Mouse (Mus musculus) intestine, embryonic 15.5 days (tissue): ENCODE results near the gene Mt4. TPM values are rescaled to one million over a fixed set of nuclear protein-coding genes. Genes with fewer than 3 reads are reported as not detected.

ENCODE experiments used
- ATAC-seq: fragments of 200-750 bp; cut with Nextera tagmentation; 2 replicates; pipeline ENCODE4 v1.8.0; 2017; ENCODE audit warnings: moderate TSS enrichment, moderate library complexity
- H3K27ac ChIP-seq: fragments of 300-500 bp; sonication (generic); 2 replicates; pipeline ENCODE4 v1.5.1; 2015; ENCODE audit warnings: mild to moderate bottlenecking, inconsistent platforms
- H3K27me3 ChIP-seq: fragments of 300-500 bp; sonication (generic); replicated peaks from 2 replicates; pipeline ENCODE4 v1.6.1; 2015; ENCODE audit warnings: inconsistent platforms
- H3K36me3 ChIP-seq: fragments of 300-500 bp; sonication (generic); 2 replicates; pipeline ENCODE4 v1.6.1; 2015; ENCODE audit warnings: inconsistent platforms
- H3K4me1 ChIP-seq: fragments of 300-500 bp; sonication (generic); replicated peaks from 2 replicates; pipeline ENCODE4 v1.6.1; 2015; ENCODE audit warnings: inconsistent platforms
- H3K4me2 ChIP-seq: fragments of 300-500 bp; sonication (generic); replicated peaks from 2 replicates; pipeline ENCODE4 v1.6.1; 2015; ENCODE audit warnings: mild to moderate bottlenecking, inconsistent platforms
- H3K4me3 ChIP-seq: fragments of 300-500 bp; sonication (generic); replicated peaks from 2 replicates; pipeline ENCODE4 v1.5.1; 2015; ENCODE audit warnings: inconsistent platforms
- H3K9ac ChIP-seq: fragments of 300-500 bp; sonication (generic); 2 replicates; pipeline ENCODE4 v1.6.1; 2015; ENCODE audit warnings: inconsistent platforms
- H3K9me3 ChIP-seq: fragments of 300-500 bp; sonication (generic); 2 replicates; pipeline ENCODE4 v1.6.1; 2016; ENCODE audit warnings: inconsistent platforms
- WGBS: fragments of 180-500 bp; shearing (Covaris S2); methylation state at CpG from one replicate; pipeline ENCODE4 v1.1.7; 2015; 5-methylcytosine and 5-hydroxymethylcytosine counted together
- polyA plus RNA-seq: library from polyadenylated mRNA; unstranded; fragments of >200 nt; fragmentation: Nextera tagmentation; extraction: Ambion mirVana; gene quantifications from 2 replicates; pipeline ENCODE4 v1.2.1, GENCODE M21; 2015

The Mt4 gene
- polyA plus RNA-seq, 1 experiment from 2014 or later, result 4.1 TPM

DNA sequence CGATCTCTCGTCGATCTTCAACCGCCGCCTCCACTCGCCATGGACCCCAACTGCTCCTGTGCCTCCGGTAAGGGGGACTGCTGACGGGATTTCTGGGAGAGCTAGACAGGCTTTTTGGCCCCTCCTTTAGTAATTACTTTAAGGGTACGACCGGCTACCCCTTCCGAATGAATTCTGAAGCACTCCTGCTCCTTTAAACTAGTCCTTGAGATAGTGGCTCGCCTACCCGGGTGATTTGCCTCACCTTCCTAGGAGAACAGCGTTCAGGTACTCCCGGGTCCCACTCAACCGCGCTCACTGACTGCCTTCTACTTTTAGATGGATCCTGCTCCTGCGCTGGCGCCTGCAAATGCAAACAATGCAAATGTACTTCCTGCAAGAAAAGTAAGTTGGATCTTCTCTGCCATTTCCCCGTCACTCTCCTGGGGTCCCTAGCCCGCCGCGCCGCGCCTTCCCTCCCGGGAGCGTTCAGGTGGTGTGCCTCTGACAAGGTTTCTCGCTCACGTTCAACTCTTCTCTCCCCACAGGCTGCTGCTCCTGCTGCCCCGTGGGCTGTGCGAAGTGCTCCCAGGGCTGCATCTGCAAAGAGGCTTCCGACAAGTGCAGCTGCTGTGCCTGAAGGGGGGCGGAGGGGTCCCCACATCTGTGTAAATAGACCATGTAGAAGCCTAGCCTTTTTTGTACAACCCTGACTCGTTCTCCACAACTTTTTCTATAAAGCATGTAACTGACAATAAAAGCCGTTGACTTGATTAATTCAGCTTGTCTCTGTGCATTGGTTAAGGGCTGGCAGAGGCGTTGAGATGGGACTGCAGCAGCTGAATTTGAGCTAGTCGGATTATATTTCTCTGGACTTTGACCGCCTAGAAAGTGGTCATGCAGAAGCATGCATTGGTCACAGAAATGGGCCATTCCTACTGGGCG lies 36.1 kb downstream of the Mt4 start:
- Histone ChIP-seq H3K9ac (peak overlapping the region; percentile 56), H3K4me3 (peak overlapping the region; percentile 45), H3K4me2 (peak overlapping the region; percentile 91), H3K36me3 (no peaks in the 10 kb centered on the region), H3K9me3 (no peaks in the 10 kb centered on the region), H3K27ac (peak overlapping the region; percentile 83), H3K27me3 (peaks cover 36% of the 10 kb centered on the region), H3K4me1 (peaks cover 16% of the 10 kb centered on the region)
- peak; percentile 21 for ATAC-seq
- 1% methylated on average over 39 of the region's 39 CpGs for WGBS

DNA sequence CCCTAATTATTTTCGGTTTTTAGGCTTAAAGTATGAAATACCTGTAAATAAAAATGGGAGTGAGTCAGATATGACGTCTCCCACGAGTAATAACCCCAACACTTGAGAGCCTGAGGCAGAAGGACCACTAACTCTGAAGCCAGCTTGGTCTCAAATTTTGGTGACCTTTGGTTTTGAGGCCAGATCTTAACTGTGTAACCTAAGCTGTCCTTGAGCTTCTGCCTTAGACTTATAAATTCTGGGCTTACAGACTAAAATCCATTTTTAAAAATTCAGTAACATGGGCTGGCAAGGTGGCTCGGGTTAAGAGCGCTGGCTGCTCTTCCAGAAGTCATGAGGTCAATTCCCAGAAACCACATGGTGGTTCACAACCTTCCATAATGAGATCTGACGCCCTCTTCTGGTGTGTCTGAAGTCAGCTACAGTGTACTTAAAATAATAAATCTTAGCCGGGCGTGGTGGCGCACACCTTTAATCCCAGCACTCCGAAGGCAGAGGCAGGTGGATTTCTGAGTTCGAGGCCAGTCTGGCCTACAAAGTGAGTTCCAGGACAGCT lies 36.9 kb downstream of the Mt4 start:
- H3K9ac ChIP-seq, result no peak overlapping the region
- H3K27me3 ChIP-seq, result peaks cover 36% of the 10 kb centered on the region
- WGBS, result 51% methylated on average over 11 of the region's 11 CpGs
- H3K4me3 ChIP-seq, result peak overlapping the region; percentile 45
- no peaks in the 10 kb centered on the region for H3K9me3 ChIP-seq
- peak overlapping the region; percentile 91; the same call in 1 of the 2 replicates for H3K4me2 ChIP-seq
- no peaks in the 10 kb centered on the region for H3K36me3 ChIP-seq
- H3K27ac ChIP-seq, result 0 out of 2 replicates have a peak overlapping the region, but pooled peaks have one; percentile 83
- no peak for ATAC-seq
- H3K4me1 ChIP-seq, result peaks cover 16% of the 10 kb centered on the region

DNA sequence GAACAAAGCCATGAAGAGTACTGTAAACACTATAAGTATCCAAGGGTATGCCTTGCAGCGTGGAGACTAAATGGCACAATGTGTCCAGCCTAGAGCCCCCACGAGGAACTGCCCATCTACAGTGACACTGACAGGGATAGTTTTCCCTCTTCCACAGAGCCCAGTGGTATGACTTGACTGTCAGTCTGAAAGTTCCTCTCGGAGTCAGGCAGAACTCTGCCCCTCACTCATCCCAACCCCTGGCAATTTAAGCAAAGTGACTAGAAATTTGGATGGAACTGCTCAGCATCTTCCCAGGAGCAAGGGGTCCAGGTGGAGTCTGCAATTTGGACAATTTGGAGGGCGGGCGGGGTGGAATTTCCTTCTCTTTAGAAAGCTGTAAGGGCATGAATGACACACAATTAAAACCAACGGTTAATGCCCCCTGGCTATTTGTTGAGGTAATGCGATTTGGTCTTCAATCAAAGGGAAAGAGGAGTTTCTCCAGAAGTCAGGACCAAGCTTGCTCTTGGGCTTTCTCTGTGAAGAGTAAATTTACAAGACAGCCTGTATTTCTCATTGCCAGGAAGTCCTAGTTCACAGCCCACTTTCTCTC lies 37.7 kb downstream of the Mt4 start:
- H3K4me3 ChIP-seq, result no peak overlapping the region
- H3K27ac ChIP-seq, result no peak overlapping the region
- no peak overlapping the region for H3K9ac ChIP-seq
- no peaks in the 10 kb centered on the region for H3K9me3 ChIP-seq
- no peaks in the 10 kb centered on the region for H3K36me3 ChIP-seq
- peaks cover 22% of the 10 kb centered on the region for H3K4me1 ChIP-seq
- no peak overlapping the region for H3K4me2 ChIP-seq
- H3K27me3 ChIP-seq, result peaks cover 41% of the 10 kb centered on the region
- WGBS, result 40% methylated on average over 7 of the region's 7 CpGs
- no peak for ATAC-seq

DNA sequence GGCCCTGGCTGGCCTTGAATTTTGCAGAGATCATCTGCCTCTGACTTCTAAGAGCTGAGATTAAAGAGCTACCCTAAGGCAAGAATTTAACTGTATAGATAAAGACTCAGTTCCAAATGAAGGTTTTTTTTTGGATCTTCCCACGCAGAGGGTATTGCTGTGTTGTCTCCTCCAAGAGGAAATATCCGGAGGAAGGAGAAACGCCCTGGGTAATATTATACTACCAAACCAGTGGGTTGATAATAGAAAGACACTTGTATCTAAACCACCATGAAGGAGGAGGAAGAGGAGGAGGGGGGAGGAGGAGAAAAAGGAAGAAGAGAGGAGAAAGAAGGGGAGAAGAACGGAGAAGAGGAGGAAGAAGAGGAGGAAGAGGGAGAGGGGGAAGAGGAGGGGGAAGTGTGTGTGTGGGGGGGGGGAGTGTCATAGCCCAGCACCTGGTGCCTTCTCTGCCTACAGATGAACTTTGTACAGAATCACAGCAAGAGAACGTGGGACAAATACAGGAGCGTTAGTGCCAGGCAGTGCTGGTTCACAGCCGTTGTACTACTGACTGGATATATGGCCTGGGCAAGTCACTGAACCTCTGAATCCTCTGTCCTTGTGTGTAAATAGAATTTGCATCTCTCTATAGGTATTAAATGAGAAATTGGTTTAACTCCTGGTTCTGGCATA lies 40.9 kb downstream of the Mt4 start:
- H3K27me3 ChIP-seq, result peaks cover 19% of the 10 kb centered on the region
- H3K4me3 ChIP-seq, result no peak overlapping the region

DNA sequence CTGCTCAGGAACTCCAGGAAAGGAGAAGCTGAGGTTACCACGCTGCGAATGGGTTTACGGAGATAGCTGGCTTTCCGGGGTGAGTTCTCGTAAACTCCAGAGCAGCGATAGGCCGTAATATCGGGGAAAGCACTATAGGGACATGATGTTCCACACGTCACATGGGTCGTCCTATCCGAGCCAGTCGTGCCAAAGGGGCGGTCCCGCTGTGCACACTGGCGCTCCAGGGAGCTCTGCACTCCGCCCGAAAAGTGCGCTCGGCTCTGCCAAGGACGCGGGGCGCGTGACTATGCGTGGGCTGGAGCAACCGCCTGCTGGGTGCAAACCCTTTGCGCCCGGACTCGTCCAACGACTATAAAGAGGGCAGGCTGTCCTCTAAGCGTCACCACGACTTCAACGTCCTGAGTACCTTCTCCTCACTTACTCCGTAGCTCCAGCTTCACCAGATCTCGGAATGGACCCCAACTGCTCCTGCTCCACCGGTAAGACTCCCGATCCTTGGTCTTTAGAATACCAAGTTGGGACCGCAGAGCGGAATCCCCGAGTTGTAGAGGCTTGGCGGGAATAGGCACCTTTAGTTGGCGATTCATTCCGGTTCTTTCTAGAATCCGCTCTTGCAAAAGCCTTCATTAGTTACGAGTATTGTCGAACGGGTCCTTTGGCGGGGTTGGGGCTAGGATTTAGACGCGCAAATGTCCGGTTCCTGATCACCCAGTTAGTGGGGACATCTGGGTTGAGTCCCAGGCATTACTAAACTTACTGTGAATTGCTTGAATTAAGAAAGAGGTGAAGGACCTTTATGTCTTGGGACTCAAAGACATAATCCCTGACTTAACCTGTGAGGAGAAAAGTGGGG lies 42.1 kb downstream of the Mt4 start, which contains the start of gene Mt1:
TSS of gene Mt1 (plus strand) at position 226 of the 856 bp plus-strand sequence.
- no peaks in the 10 kb centered on the region for H3K9me3 ChIP-seq
- peak within 1 kb of the TSS; percentile 76 for H3K4me2 ChIP-seq
- peak within 1 kb of the TSS; percentile 64 for H3K9ac ChIP-seq
- no peaks in the 10 kb centered on the region for H3K36me3 ChIP-seq
- peaks cover 21% of the 10 kb centered on the region for H3K27me3 ChIP-seq
- peaks cover 18% of the 10 kb centered on the region; the same call in 1 of the 2 replicates for H3K4me1 ChIP-seq
- peak within 1 kb of the TSS; percentile 48 for H3K4me3 ChIP-seq
- WGBS, result under 1% methylated on average over 50 of the region's 50 CpGs
- peak; percentile 90 for ATAC-seq
- peak within 1 kb of the TSS; percentile 78 for H3K27ac ChIP-seq

More for the DNA sequence above, 40.9 kb downstream of the Mt4 start:
- no peak for ATAC-seq
- H3K9me3 ChIP-seq, result no peaks in the 10 kb centered on the region
- peak overlapping the region; percentile 78; the same call in 1 of the 2 replicates for H3K27ac ChIP-seq
- no peak overlapping the region for H3K9ac ChIP-seq
- peaks cover 13% of the 10 kb centered on the region for H3K4me1 ChIP-seq
- no peaks in the 10 kb centered on the region for H3K36me3 ChIP-seq
- 53% methylated on average over 7 of the region's 7 CpGs for WGBS
- H3K4me2 ChIP-seq, result peak overlapping the region; percentile 76; the same call in 1 of the 2 replicates

DNA sequence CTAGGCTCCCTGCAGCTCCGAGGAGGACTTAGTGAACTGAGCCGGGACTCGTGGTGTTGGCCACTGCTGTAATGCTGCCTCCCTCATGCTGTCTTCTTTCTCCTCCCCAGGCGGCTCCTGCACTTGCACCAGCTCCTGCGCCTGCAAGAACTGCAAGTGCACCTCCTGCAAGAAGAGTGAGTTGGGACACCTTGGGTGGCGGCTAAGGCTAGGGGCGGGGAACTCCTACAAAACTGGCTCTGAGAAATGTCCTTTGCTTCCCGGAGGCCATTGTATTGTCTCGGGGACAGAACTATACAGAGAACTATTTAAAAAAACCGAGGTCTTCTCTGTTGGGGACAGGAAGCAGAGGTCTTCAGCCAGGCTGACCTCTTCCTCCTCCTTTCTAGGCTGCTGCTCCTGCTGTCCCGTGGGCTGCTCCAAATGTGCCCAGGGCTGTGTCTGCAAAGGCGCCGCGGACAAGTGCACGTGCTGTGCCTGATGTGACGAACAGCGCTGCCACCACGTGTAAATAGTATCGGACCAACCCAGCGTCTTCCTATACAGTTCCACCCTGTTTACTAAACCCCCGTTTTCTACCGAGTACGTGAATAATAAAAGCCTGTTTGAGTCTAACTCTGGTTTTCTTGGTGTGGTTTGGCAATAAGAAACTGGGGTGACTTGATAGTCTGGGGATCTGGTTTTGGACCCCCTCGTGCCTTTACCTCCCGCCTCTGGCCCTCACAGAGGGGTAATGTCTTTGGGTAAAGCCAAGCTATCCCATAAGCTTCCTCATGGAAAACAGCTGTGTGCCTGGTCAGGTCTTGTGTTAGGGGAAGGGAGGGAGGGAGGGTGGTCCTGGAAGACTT lies 42.9 kb downstream of the Mt4 start:
- peaks cover 27% of the 10 kb centered on the region for H3K27me3 ChIP-seq
- peak overlapping the region; percentile 76 for H3K4me2 ChIP-seq
- no peaks in the 10 kb centered on the region for H3K9me3 ChIP-seq
- peak overlapping the region; percentile 64 for H3K9ac ChIP-seq
- peak overlapping the region; percentile 48 for H3K4me3 ChIP-seq
- WGBS, result 5% methylated on average over 25 of the region's 25 CpGs
- peaks cover 23% of the 10 kb centered on the region for H3K4me1 ChIP-seq
- H3K27ac ChIP-seq, result peak overlapping the region; percentile 78
- H3K36me3 ChIP-seq, result no peaks in the 10 kb centered on the region
- no peak for ATAC-seq

DNA sequence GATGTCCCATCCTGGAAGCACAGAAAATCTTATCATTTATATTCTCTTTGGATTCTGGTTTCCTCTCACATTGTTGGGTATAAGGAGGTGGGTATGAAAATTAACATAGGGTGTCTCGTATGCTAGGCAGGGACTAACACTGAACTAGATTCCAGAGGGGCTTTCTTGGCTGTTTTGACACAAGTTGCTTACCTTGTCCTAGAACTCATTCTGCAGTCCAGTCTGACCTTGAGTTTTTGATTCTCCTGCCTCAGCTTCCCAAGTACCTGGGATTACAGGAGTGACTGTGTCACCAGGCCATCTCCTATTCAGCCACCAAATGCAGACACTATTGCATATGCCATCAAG lies 43.5 kb downstream of the Mt4 start:
- Histone ChIP-seq H3K4me2 (peak overlapping the region; percentile 76), H3K27me3 (peaks cover 25% of the 10 kb centered on the region), H3K27ac (no peak overlapping the region), H3K9ac (peak overlapping the region; percentile 64; the same call in 1 of the 2 replicates), H3K9me3 (no peaks in the 10 kb centered on the region), H3K4me1 (peaks cover 23% of the 10 kb centered on the region), H3K36me3 (no peaks in the 10 kb centered on the region), H3K4me3 (peak overlapping the region; percentile 48)
- WGBS, result 87% methylated on average over 1 of the region's 1 CpGs
- no peak for ATAC-seq

DNA sequence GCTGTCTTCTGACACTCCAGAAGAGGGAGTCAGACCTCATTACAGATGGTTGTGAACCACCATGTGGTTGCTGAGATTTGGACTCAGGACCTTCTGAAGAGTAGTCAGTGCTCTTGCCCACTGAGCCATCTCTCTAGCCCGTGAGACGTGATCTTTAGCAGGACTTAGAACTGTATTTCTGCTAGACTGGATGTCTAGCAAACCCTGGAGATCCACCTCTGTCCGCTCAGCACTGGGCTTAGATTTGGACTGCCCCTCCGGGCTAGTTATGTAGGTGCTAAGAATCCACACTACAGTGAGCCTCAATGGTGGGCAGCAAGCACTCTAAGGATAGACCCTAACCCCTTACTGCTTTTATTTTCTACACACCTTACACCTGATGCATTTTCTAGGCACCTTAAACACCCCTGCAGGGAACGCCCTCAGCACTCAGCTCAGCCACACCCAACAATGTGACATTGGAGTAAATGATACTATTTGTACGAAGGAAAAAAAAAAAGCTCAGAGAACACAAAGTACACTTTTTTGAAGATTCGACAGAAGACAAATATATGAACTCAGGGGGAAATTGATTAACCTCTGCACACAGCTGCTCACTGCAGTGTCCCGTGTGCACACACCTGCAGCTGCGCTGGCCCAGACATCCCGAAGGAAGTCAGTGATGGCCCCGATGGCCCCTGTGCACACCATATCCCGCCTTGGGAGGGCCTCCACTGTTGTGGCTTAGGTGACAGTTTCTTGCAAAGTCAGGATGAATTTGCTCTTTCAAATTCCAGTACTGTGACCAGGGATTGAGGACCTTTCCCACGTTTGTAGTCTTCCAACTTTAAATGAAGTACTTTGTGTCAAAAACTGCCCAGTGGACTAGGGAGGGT lies 45.3 kb downstream of the Mt4 start:
- 58% methylated on average over 13 of the region's 13 CpGs for WGBS
- no peak for ATAC-seq
- Histone ChIP-seq H3K4me2 (peak overlapping the region; percentile 50), H3K9me3 (no peaks in the 10 kb centered on the region), H3K36me3 (no peaks in the 10 kb centered on the region), H3K9ac (peak overlapping the region; percentile 39; the same call in 1 of the 2 replicates), H3K27me3 (peaks cover 35% of the 10 kb centered on the region), H3K27ac (peak overlapping the region; percentile 61), H3K4me1 (peaks cover 29% of the 10 kb centered on the region), H3K4me3 (peak overlapping the region; percentile 21; the same call in 1 of the 2 replicates)

DNA sequence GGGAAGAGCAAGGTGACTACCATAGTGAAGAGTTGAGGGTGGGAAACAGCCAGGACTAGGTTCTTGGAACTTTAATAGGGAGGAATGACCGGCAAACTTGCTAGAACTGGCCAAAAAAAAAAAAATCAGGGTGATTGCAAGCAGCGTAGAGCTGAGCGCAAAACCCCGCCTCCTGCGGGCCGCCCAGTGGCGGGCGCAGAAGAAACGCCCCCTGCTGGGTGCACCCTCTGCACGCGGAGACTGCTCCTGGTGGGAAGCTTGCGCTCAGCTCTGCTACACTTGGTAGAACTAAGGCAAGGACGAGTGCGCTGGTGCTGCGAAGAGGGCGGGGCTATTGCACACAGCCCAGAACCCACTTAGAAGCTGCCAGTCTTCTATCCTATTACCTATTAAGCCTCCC lies 46.1 kb downstream of the Mt4 start:
- ATAC-seq, result peak; percentile 63
- H3K9ac ChIP-seq, result 0 out of 2 replicates have a peak overlapping the region, but pooled peaks have one; percentile 39
- H3K4me2 ChIP-seq, result peak overlapping the region; percentile 50
- peaks cover 35% of the 10 kb centered on the region for H3K27me3 ChIP-seq
- WGBS, result 0% methylated on average over 16 of the region's 16 CpGs
- H3K4me1 ChIP-seq, result peaks cover 34% of the 10 kb centered on the region
- H3K36me3 ChIP-seq, result no peaks in the 10 kb centered on the region
- H3K4me3 ChIP-seq, result peak overlapping the region; percentile 21
- no peaks in the 10 kb centered on the region for H3K9me3 ChIP-seq
- peak overlapping the region; percentile 61 for H3K27ac ChIP-seq

DNA sequence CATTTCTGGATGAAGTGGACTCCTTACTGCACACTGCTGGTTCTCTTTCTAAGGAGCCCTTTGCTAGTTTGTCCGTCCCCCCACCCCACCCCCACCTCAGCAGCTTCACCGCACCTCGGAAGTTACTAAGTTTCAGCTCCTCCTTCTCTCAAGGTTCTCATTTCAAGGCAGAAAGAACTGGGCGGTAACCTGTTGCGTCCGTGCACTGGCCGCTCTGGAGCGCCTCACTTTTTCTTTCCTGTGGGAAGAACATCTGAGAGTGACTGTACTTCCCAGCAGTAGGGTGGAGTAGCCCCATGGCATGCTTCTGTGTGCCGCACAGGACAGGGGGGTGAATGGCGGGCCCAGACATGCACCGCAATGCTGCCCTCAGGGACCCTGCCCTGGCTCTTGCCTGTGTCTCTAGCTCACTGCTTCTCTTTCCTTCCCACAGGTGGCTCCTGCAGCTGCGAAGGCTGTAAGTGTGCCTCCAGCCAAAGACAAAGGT lies 47.4 kb downstream of the Mt4 start:
- ATAC-seq, result no peak
- Histone ChIP-seq H3K27ac (peak overlapping the region; percentile 77), H3K9me3 (no peaks in the 10 kb centered on the region), H3K4me2 (peak overlapping the region; percentile 50), H3K9ac (no peak overlapping the region), H3K4me1 (peaks cover 31% of the 10 kb centered on the region), H3K27me3 (peaks cover 34% of the 10 kb centered on the region), H3K4me3 (no peak overlapping the region), H3K36me3 (no peaks in the 10 kb centered on the region)
- WGBS, result 40% methylated on average over 12 of the region's 12 CpGs
